8 mouse cellular contexts compared by ENCODE assay signal in the genomic region with DNA sequence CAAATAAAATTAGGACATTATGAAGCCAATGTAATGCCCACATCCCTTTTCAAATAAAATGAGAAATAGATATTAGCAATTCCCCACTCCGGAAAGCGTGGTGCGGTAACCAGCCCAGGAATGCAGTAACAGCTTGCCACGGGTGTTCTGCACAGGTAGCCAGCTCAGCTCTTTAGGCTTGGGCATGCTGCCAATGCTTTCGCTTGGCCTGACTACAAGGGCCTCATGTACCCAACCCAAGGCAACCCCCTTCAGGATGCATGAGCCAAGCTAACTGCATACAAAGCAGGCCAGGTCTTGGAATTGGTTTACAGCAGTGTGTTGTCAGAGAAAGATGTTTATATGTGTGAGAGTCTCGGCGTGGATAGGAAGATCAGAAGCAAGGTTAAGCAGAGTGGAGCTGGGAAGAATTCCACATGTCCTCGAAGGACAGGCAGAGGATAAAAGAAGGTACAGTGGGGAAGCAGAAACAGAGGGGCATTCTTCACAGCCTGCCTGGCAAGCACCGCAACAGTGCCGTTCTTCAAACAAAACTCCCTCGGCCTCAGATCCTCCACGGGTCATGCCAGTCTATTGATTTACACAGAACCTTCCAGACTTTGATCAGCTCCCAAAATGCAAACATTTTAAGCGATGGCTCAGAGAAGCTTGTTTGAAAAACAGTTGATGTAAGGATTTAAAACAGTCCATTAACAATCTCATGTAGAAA.
DNase-seq lines count a peak whose midpoint lies in the region; ATAC-seq and TF ChIP-seq lines count a peak whose summit lies in the region.
"Had no signal": no experiment of that assay in that cellular context is flagged by ENCODE, and none has a peak within 500 bp of the region (broad histone marks: within the 10 kb centered on the region; RNA-seq: fewer than 3 reads in every experiment).

No protein-coding gene starts in this region.

- no peak overlapping the region for H3K9ac ChIP-seq in lung, embryonic 14.5 days

- WGBS in lung, embryonic 14.5 days, result 34% methylated on average over 13 of the region's 13 CpGs

- no peaks in the 10 kb centered on the region for H3K27me3 ChIP-seq in lung, embryonic 14.5 days (ENCODE audit: insufficient read depth, low read length)

- peak; percentile 81 for ATAC-seq in lung, embryonic 14.5 days (ENCODE audit: insufficient read depth)
- no peak for ATAC-seq in megakaryocyte progenitor cell, adult 5-6 weeks (replicated peaks; ENCODE audit: poor library complexity)
- ATAC-seq: inflammation-experienced regulatory T-cells, adult 6 months had no signal

- peak overlapping the region; percentile 34; the same call in 1 of the 2 replicates for H3K27ac ChIP-seq in lung, embryonic 14.5 days (ENCODE audit: low read depth)

- H3K4me1 ChIP-seq in lung, embryonic 14.5 days (ENCODE audit: insufficient read depth), result no peaks in the 10 kb centered on the region

- H3K9me3 ChIP-seq in lung, embryonic 14.5 days (ENCODE audit: low read depth, low read length), result no peaks in the 10 kb centered on the region

- no peak overlapping the region for H3K4me3 ChIP-seq in lung, embryonic 14.5 days (ENCODE audit: low read depth, low read length)

- intact Hi-C loops in left cerebral cortex, postnatal 10 days (cut with DNase I), result no loop called here
- intact Hi-C loops in left cerebral cortex, postnatal 36 days (cut with DNase I), result no loop called here

- no peak overlapping the region for H3K4me2 ChIP-seq in lung, embryonic 14.5 days

- peak; percentile 11 to 32 for DNase-seq in left cerebral cortex, postnatal 10 days (ENCODE audit: extremely low spot score in 1 of 2, low spot score in 2 of 2)
- DNase-seq in left cerebral cortex, postnatal 36 days (ENCODE audit: low spot score in 2 of 2), result no peak
- peak; percentile 36 for DNase-seq in cerebellum, adult 11 months
- peak; percentile 25 for DNase-seq in cerebellum, adult 8-10 months
- peak; percentile 77 for DNase-seq in lung, embryonic 14.5 days
- DNase-seq in testis, postnatal 14 days (ENCODE audit: low spot score), result no peak

- TF ChIP-seq CTCF in lung, embryonic 14.5 days (IDR thresholded peaks at IDR 0.05; ENCODE audit: low read depth), result no peak

- no peaks in the 10 kb centered on the region for H3K36me3 ChIP-seq in lung, embryonic 14.5 days (ENCODE audit: insufficient read depth)

Comparison
In these comparisons a context has a peak if more than half of its experiments do, and no peak if none do; other contexts are left out.
1. DNase-seq: peak in left cerebral cortex, postnatal 10 days (2 of 2), cerebellum, adult 11 months (single experiment), cerebellum, adult 8-10 months (single experiment) and lung, embryonic 14.5 days (single experiment); none in left cerebral cortex, postnatal 36 days (0 of 2) and testis, postnatal 14 days (single experiment).